In genomic region chr13:91893132-91893531, GRCm38 (mm10) we compare ENCODE assay signal across 8 mouse cellular contexts. TPM values are rescaled to one million over a fixed set of nuclear protein-coding genes. Genes with fewer than 3 reads are reported as not detected.
DNase-seq lines count a peak whose midpoint lies in the region; ATAC-seq lines count a peak whose summit lies in the region.
"Had no signal": no experiment of that assay in that cellular context is flagged by ENCODE, and none has a peak within 500 bp of the region (broad histone marks: within the 10 kb centered on the region; RNA-seq: fewer than 3 reads in every experiment).

No protein-coding gene starts in this region.

- intact Hi-C loops in heart, postnatal 10 days (cut with DNase I) = no loop called here

- DNase-seq in heart, postnatal 10 days = peak; percentile 24 to 39
- DNase-seq in heart, adult 9 months (ENCODE audit: low spot score in 2 of 2) = no peak
- peak; percentile 27 for DNase-seq in thymus, postnatal 0 days (ENCODE audit: low spot score)
- DNase-seq in thymus, postnatal 25 days = no peak
- DNase-seq in spleen, postnatal 36 days (ENCODE audit: low spot score in 2 of 2) = no peak
- no peak for DNase-seq in testis, postnatal 10 days (ENCODE audit: low spot score)

- ATAC-seq in common myeloid progenitor, adult 5-6 weeks (replicated peaks; ENCODE audit: low read depth, poor library complexity, severe bottlenecking) = peak; percentile 90

RNA-seq across cellular contexts. Expression of gene Ckmt2, which starts 16.4 kb away (rescaled TPM):
- total RNA-seq in heart, postnatal 10 days (2021) = 100 to 1,000 TPM; 867 to 929 TPM
- not detected in 2 replicates for polyA plus RNA-seq in thymus, postnatal 0 days (2015; fragmentation: Nextera tagmentation; extraction: Ambion mirVana)
- not detected in 2 replicates for total RNA-seq in common myeloid progenitor, adult 5-6 weeks (2017)
- polyA plus RNA-seq: liver, adult 2 months had no signal

Comparison
In these comparisons a context has a peak if more than half of its experiments do, and no peak if none do; other contexts are left out.
1. DNase-seq: peak in heart, postnatal 10 days (2 of 2) and thymus, postnatal 0 days (single experiment); none in heart, adult 9 months (0 of 2), thymus, postnatal 25 days (single experiment), spleen, postnatal 36 days (0 of 2) and testis, postnatal 10 days (single experiment).
2. RNA of gene Ckmt2, which starts 16.4 kb away (total RNA-seq): 867 to 929 TPM in heart, postnatal 10 days; not detected in common myeloid progenitor, adult 5-6 weeks; every median in the first group is over 100 times any median in the second.